Mouse (Mus musculus): ENCODE measurements at regions not wholly inside any gene's neighbourhood (a gene's known extent, or its start where the extent isn't known, plus 50 kb on each side); places are given as distances from the start of the nearest gene placed in this dataset.
A peak's percentile ranks its signal among the peaks of the same experiment; 100 is the strongest.
"Not testable (repeated sequence)": the region's sequence is repeated elsewhere in the genome, so short reads cannot be mapped to it uniquely, and the experiment has no call there.

DNA sequence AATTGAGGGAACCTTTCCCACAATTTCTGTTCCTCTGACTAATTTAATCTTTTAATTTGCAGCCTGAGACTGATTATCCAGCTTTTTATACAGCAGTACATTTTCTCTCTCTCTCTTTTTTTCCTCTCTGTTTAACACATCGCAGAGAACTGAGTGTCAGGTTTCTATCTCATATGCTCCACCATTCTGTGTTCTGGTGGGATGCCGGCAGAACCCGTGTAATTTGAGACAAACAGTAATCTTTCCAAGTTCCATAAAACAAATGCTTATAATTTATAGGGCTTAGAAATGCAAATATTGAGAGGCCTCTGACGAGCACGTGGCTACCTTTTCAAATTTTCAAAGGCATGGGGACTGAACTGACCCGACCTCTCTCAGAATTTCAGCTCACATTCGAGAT lies 59.1 kb downstream of the Zbtb18 start:
- DNase-seq (ENCODE audit: low read depth) = no peak

DNA sequence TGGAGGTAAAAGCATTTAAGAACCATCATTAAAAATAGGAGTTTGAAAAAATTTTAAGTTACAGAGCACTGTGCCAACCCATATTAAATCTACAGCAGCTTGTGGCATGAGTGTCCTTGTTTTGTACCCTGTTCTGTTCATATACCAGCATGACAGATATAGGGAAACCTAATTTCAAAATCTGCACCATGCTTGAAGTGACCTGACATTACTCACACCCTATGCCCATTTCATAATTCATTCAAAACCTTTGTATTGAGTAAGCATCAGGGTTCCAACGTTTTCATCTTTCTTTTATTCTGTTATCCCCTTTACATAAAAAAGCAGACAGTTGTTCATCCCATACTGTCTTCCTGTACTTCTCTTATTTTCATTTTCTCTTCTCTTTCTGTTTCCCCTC lies 61.8 kb downstream of the Zbtb18 start:
- DNase-seq (ENCODE audit: low read depth) = no peak

DNA sequence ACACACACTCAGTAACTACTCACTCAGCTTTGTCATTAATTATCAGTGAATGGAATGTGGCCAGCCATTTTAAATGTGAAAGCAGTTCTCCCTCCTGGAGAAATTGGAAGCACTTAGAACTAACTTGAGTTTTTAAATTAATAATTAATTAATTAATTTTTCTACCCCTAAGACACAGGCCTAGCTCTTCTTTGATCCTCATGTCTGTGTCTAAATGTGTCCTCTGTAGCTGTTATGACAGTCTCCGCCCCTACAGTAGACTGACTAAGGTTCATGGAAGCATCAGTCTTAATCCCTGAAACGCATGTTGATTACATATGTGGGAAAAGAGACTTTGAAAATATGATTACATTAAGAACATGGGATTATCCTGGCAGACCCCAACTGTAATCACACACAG lies 62.6 kb downstream of the Zbtb18 start:
- DNase-seq (ENCODE audit: low read depth) = no peak

DNA sequence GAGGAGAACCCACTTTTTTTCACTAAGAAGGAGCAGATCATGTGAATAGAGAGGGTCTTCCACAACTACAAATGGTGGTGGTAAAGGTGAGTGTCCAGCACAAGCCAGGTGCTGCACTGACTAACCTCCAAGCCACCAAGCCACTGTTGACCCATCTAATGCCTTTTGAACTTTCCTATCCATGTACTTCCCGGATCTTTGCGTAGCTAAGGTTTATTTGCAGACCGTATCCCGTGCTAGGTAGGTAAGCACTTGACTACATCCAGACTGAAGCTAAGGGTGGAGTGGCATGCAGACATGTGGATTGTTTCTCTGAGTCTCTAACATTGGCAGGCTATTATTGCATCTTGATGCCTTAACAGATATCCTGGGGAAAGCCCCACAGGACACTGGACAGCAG lies 65.2 kb downstream of the Zbtb18 start:
- DNase-seq (ENCODE audit: low read depth) = not testable (repeated sequence)

DNA sequence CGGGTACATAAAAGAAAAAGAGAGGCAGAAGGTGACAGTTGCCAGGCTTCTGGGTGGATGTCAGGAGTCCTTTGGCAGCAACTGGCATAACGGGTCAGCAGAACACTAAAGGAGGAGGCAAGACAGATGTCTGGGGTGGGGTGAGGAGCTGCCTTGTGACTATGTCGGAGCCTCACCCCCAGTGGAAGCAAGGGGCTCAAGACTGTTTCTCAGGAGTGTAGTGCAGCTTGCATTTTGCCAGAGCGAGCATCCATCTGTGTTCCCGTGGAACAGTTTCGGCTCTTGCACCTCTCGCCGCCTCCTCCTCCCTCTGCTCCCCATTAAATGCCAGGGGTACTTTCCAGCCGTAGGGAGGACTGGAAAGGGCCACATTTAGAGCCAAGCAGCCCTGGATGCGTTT lies 67.6 kb downstream of the Zbtb18 start:
- DNase-seq (ENCODE audit: low read depth) = no peak

DNA sequence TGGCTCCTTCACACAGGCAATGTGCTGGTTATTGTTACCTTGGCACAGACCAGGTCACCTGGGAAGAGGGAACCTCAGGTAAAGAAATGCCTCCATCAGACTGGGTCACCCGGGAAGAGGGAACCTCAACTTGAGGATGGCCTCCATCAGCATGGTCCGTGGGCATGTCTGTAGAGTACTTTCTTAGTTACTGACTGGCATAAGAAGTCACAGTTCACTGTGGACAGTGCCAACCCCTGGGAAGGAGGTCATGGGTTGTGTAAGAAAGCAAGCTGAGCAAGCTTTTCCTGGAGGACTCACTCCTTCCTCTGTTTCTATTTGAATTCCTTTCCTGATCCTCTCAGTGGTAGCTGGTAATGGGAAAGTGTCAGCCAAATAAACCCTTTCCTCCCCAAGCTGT lies 70.0 kb downstream of the Zbtb18 start:
- no peak for DNase-seq (ENCODE audit: low read depth)

DNA sequence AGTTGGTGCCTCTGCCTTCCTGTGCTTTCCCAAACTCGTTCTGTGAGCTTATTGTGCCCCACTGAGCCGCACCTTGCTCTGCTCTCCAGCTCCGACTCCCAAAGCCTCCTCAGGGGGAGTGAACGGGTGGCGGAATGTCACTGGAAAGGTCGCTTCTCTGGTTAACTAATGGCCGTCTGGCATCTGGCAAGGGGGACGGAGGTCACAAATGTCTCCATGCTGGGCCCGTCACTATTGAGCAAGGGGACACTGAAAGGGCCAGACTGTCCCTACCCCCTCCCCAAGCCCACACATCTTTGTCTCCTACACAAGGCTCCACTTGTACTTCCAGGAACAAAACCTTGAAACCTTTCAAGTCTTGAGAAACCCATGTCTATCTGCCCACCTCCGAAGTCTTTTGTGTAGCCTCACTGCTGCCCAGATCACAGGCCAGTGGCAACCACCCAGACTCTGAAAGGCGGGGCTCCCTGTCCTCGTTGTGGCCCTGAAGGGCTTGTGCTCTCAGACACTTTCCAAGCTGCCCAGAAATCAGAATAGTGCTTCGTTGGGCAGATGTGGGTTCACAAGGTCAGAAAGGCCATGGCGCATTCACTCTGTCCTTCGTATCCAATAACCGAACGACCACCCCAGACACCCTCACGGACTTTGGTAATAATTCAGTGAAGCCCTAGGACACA lies 75.9 kb downstream of the Zbtb18 start:
- no peak for DNase-seq (ENCODE audit: low read depth)

DNA sequence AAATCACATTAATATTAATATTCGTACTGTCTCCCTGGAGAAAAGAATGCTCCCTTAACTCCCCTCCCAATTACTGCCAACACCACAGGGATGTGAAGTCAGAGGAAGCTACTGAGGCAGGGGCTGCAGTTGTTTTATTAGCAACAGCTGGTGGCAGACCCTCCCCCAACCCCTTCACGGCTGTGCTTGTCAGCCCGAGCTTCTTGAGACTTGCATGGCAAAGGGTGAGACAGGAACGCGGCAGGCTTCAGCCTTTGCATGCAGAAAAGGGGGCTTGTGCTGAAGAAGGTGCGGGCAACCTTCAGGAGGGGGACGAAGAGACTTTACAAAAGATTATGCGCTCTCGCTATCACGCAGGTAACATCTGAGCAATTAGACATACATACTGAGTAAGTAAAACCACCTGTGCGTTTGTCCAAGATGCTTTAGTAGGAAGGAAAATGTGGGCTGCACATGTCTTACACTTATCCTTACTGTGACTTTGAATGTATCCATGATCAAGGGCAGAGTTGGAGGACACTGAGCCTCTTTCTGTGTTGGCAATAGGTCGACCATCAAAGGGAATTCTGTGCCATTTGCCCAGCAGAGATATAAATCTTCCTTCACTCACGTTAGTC lies 76.9 kb downstream of the Zbtb18 start:
- DNase-seq (ENCODE audit: low read depth) = no peak

DNA sequence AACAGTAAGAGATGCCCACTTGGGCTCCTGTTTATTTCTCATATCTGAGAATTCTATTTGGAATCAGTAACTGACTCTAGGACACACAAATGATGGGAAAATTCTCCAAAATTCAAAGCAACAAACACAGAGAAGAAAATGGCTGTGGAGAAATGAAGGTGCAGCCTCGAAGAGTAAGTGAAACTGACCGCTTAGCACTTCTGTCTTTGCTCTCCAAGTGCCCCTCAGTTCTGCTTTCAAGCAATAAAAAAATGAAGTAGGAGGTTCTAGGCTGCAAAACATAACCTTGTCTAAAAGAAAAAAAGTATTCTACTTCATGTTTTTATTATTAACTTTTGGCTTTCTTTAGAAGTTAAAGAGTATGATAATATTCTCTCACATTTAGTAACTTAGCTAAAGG lies 79.0 kb downstream of the Zbtb18 start:
- DNase-seq (ENCODE audit: low read depth) = no peak

DNA sequence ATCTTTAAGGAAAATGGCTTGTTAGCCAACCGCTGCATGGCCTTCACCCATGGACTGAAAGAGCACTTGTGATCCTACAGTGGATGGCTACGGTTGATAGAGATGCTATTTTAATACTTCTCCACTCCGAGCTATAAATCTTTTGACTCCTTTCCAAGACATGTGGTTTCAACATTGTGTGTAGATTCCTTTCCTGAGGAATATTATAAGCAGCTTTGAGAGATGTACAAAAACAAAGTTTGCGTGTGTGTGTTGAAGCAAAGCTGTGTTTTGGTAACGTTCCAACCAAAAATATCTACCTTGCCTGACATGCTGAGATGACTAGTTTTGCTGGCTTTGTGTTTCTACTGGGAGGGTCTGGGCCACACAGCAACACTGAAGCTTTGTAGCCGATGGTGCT lies 83.0 kb downstream of the Zbtb18 start:
- no peak for DNase-seq (ENCODE audit: low read depth)

DNA sequence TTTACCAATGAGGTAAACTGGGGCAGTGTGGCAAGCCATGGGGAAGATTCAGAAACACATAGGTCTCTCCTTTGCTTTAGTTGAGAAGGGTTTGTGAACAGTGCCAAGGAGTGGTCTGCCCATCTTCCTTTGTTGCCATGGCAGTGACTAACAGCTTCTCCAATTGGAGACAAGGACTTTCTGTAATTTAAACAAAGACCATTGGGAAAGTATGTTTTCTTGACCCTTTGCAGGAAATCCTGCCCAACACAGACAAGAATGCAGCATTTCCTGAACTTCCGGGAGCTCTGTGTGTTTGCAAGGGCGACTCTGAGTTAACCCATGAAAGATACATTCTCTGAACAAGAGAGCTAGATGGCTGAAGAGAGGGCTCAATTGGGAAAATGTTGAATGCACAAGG lies 89.6 kb downstream of the Zbtb18 start:
- DNase-seq (ENCODE audit: low read depth) = no peak

DNA sequence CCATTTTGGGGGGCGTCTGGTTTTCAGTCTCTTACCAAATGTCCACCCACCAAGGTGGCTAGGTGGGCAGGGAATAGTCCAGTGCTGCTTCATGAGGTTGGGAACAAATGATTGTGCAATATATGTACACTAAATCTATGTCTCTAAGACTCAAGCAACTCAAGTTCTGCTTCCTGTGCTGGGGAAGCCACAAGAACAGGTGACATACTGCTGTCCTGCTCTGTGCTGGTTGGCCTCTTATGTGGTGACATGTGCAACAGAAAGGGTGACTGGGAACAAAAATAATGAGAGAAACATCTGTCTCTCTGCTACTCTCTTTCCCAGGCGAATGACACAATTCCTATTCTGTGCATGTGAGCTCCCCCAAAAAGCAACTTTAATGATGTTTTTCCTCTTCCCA lies 90.5 kb downstream of the Zbtb18 start:
- DNase-seq (ENCODE audit: low read depth) = no peak

DNA sequence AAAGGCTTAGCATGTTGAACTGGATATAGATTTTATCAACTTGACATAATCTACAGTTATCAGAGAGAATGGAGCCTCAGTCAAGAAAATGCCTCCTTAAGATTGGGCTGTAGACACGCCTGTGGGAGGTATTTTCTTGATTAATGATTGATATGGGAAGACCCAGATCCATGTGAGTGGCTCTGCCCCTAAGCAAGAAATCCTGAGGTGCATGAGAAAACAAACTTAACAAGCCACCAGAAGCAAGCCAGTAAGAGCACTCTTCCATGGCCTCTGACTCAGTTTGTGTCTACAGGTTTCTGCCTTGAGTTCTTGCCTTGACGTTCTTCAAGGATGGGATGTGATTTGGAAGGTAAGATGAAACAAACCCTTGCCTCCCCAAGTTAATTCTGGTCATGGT lies 91.2 kb downstream of the Zbtb18 start:
- no peak for DNase-seq (ENCODE audit: low read depth)

DNA sequence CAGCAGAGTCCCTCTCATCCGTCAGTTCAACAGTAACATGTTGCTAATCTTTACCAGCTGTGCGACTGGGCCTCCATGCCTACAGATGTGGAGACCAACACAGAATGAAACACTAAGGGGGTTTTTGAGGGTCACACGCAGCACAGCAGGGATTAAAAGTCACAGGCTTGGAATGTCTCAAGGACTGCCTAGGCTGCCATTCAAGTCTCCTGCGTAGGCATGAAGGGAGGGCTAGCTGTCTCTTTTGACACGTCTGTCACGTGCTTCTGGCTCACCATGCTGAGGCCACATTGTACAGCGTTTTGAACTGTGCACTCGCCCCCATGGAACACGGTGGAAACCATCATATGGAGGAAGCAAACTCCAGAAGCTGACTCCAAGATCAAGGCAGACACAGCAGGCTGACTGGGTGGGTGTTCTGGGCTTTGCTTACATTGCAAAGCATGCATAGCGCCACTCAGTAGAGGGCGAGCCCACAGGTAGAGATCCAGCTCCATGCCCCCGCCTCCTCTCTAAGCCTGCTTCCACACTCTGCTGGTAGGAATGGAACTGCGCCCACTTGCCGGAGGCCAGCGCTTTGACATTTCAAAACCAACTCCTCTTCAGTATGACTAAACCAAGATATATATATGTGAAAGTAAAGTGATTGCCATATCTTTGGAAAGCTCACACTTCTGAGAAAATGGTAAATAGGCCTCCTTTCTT lies 103.0 kb downstream of the Zbtb18 start:
- DNase-seq (ENCODE audit: low read depth) = no peak

DNA sequence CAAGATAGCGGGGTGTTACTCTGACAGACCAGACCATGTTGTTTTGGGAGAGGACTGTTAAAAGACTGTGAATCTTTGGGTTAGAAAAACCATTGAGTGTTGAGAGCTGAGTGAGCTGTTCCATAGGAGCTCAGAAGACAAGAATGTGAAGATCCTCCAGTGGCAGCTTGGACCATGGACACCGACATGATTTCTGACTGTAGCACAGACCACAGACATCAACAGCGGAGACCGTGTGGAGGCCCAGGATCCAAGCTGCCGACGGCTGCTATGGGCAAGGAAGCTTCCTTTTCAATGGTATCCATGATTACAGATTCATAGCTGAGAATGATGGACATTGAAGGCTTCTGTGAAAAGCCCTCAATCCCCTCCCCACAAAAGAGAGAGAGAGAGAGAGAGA lies 105.6 kb downstream of the Zbtb18 start:
- DNase-seq (ENCODE audit: low read depth) = no peak

DNA sequence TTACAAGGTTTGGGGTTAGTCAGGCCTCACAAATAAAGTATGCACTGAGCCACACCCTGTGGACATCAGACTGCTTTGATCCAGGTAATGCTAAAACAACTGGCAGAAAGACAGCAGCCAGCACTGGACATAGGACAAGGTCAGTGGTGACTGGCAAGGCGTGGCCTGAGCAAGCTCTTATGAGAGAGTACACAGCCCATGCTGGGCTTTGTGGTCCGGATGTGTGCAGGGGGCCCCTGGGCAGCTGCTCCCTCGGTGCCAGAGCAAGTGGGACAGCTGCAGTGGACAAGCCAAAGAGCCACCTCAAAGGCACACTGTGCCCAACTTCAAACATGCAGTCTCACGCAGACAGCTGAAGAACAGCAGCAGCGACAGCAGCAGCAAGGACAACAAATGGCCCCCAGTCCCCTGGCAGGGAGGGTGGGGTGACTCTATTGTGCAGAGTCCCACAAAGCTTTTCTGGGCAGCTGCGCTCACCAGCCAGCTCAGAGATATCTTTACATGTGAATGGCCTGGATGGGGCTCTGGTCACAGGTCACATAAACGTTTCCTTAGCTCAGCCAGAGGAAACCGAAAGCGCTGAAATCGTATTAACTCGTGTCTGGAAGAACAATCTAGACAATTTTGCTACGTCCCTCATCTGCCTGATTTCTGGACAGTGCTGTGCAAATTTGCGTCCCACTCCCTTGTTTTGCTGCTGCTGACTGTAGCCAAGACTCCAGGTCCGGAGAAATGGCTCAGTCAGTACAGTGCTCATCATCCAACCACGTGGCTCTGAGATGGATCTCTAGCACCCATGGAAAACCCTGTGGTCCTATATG lies 113.5 kb downstream of the Zbtb18 start:
- peak; percentile 5 for DNase-seq (ENCODE audit: low read depth)

DNA sequence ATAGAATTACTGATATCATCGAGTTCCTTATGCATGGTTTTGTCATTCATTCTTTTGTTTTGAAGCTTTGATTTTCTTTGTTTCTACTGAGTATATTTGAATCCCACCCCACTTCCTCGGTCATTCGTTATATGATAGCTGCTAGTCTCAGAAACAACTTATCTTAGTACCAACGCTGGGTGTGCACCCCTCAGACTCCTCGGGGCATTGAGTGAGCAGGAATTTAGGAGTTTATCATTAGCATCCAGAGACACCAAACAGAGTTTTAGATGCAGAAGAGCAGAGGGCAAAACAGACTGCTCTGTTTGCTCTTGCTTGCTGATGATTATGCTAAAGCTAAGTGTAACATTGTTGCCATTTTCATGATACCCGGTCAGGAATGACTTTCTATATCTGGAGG lies 115.3 kb downstream of the Zbtb18 start:
- DNase-seq (ENCODE audit: low read depth) = no peak

DNA sequence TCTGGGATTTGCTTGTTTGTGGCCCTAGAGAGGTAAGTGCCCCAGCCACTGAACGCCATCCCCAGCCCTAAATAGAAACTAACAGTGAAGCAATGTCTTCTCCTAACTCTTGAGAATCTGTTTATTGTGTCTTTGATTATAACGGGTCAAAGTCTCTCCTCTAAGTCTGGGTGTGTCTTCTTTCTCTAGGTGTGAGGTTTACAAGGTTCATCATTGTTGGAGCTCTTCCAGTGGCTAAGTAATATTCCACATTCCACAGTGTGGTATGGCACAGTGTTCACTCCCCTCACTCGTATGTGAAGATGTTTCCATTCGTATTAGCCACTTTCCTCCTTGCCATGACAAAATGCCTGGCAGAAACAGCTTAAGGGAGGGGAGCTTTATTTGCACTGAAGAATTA lies 115.7 kb downstream of the Zbtb18 start:
- no peak for DNase-seq (ENCODE audit: low read depth)

DNA sequence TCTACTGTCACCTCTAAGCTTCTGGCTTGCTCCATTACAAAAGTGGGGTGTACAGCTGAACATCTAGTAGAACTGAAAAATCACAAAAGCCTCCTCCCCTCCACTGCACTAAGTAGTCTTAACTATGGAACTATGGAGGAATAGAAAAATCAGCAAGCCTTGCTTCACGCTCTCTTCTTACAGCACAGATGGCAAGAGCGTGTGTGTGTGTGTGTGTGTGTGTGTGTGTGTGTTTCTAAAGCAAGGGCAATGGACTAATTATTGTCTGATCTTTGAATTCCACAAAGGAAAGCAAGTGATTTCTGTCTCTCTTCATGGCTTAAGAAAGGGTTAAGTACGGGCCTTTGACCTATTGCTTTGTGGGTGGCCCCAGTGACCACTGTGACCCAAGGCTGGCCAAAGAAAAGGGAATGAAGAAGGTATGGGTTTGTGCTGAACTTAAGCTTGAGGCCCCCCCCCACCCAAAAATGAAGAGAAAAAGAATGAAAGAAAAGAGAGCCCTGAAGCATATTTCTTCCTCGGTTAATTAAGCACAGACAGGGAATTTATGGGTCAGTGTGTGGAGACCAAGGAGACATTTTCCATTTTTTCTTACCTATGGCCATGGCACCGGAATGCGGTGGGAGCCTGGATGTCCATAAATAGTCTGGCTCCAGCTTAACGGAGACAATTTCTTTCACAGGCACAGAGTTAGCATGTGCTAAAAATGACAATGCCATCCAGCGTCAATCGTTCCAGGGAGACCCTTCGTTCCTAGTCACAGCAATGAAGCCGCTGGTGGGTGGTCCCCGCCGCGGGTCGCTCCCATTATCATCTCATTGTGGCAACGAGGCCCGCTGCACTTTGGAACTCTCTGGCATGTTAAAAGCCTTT lies 119.8 kb downstream of the Zbtb18 start:
- no peak for DNase-seq (ENCODE audit: low read depth)

DNA sequence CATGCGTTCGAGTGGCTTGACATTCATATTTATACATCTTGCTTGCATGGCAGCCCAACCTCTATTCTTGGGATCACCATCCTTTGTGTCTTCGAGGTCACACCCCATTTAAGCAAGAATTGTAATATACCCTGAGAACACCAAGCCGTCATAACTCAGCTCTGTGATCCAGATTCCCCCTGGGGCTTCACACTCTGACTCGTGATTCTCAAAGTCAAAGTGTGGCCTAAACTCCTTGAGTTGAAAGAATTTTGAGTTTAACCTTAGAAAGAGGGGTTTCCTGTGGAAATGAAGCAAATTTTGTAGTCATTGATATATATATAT lies 120.4 kb downstream of the Zbtb18 start:
- DNase-seq (ENCODE audit: low read depth) = no peak

DNA sequence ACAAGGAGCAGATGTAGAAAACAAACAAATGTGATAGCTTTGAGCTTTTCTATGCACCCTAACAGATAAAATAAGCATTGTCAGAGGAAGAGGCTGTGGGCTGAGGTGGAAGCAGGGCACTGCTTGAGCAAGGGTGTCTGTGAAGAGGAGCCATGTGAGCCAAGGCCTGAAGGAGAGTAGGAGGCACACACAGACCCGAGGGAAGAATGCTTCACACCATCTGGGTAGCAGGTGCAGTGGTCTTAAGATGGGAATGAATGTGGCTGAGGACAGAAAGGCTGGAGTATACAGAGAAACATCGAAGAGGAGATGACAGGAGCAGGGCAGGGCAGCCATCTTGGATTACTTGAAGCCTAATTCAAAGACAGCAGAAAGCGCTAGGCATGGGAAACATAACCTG lies 123.5 kb downstream of the Zbtb18 start:
- DNase-seq (ENCODE audit: low read depth) = no peak
